Mouse (Mus musculus) right cerebral cortex, adult 18-20 months (tissue): ENCODE measurements around the gene Elobl.

Experiments
- DNase-seq: peaks from one replicate; pipeline ENCODE4 v3.0.0; 2022; ENCODE audit warnings: mixed read lengths

Elobl gene

DNA sequence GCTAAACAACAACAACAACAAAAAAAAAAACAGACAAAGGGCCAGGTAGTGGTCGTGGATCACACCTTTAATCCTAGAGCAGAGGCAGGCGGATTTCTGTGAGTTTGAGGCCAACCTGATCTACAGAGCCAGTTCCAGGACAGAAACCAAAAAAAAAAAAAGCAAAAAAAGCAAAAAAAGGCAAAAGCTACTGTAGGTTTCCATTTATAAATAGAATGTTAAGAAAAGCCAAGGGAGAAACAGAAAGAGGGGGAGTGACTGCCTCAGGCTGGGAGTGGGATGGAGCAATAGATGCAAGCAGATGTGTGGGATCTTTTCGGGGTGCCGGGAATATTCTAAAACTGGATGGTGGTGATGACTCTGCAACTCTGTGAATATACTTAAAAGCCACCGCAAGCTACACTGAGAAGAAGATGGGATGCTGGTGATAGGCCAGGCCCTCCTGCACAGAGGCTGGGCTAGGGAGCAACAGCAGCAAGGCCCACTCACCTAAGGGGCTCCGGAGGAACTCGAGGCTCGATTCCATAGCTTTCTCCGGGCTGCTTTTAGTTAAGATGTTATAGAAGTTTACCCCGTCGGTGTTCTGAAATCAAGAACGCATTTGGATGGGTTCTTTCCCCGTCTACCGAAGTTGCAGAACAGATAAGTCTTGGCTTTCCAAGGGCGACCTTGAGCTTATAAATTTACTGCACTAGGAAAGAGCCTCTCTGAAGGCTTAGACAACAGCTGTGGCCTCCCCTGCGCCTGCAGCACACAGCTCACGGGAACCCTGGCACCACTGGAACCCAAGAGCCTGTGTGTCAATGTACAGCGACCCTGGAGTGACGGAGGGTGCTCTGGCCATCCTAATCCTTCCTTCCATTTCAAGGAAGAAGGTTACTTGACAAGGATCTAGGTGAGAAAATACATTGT is 32.4 kb downstream of the Elobl start:
- DNase-seq, result peak; percentile 76

GRCm38 (mm10) chr11:88933030-88933429 is 33.7 kb downstream of the Elobl start:
- no peak for DNase-seq

DNA sequence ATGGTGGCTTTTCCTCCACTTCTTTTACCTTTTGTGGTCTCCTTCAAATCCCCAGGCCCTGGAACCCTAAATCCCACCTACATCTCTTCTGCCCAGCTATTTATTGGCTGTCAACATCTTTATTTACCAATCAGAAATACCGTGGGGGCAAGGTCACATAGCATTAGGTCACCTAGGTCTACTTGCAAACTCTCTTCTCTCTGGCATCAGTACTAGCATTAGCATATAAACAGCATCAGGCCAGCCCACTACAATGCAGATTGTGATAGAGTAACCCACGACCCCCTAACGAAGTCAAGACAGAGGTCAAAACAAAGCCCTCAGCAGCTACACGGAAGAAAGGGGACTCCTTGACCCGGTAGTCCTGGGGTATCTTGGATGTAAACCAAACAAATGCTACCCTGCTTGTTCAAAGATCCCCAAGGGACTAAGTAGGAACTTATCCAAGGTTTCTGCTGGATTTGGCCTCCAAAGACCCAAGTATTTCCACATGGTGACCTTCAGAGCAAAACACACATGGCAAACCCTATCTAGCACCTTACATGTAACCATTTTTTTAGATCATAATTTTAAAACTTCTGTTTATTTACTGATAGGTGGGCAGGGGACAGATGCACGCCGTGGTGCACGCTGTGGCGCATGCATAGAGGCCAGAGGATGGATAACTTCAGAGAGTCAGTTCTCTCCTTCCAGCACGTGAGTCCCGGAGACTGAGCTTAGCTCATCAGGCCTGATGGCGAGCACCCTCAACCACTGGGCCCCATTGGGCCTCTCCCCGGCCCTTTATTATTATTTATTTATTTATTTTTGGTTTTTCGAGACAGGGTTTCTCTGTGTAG is 34.8 kb downstream of the Elobl start:
- DNase-seq, result no peak

GRCm38 (mm10) chr11:88926566-88926965 is 40.2 kb downstream of the Elobl start:
- no peak for DNase-seq
